ENCODE assay signal across 8 mouse cellular contexts in genomic region chr1:86486703-86487294, GRCm38 (mm10). TPM values are rescaled to one million over a fixed set of nuclear protein-coding genes. Genes with fewer than 3 reads are reported as not detected.
DNase-seq lines count a peak whose midpoint lies in the region; ATAC-seq and TF ChIP-seq lines count a peak whose summit lies in the region.

No protein-coding gene starts in this region.

- WGBS in heart, embryonic 11.5 days (ENCODE audit: insufficient replicate concordance) = 8% methylated on average over 13 of the region's 13 CpGs
- WGBS in forebrain, embryonic 15.5 days = 9% methylated on average over 13 of the region's 13 CpGs
- WGBS in liver, embryonic 15.5 days (ENCODE audit: insufficient replicate concordance) = 6% methylated on average over 13 of the region's 13 CpGs

- DNase-seq in heart, adult 9 months (ENCODE audit: low spot score in 2 of 2) = no peak
- DNase-seq in layer of hippocampus, adult 11-12 months (ENCODE audit: low spot score) = no peak
- no peak for DNase-seq in thymus, postnatal 4 days
- no peak for DNase-seq in kidney, adult 8-10 months

- H3K27ac ChIP-seq in heart, embryonic 11.5 days (ENCODE audit: low read depth, low read length) = peak overlapping the region; percentile 97
- peak overlapping the region; percentile 99 for H3K27ac ChIP-seq in forebrain, embryonic 15.5 days (replicated peaks)
- H3K27ac ChIP-seq in liver, embryonic 15.5 days (replicated peaks) = peak overlapping the region; percentile 98

- H3K4me2 ChIP-seq in heart, embryonic 11.5 days = peak overlapping the region; percentile 89
- H3K4me2 ChIP-seq in forebrain, embryonic 15.5 days (replicated peaks) = peak overlapping the region; percentile 55
- H3K4me2 ChIP-seq in liver, embryonic 15.5 days = peak overlapping the region; percentile 94

- ATAC-seq in heart, embryonic 11.5 days (replicated peaks; ENCODE audit: insufficient number of reproducible peaks, low FRiP score, low TSS enrichment) = no peak
- no peak for ATAC-seq in forebrain, embryonic 15.5 days (replicated peaks)
- peak; percentile 35 for ATAC-seq in liver, embryonic 15.5 days (ENCODE audit: insufficient read depth)

- no peak for TF ChIP-seq CTCF in E14TG2a.4 (conservative IDR thresholded peaks at IDR 0.05; ENCODE audit: low read length)

- H3K4me1 ChIP-seq in heart, embryonic 11.5 days (ENCODE audit: control insufficient read depth, insufficient read depth, low read length) = peaks cover 9% of the 10 kb centered on the region
- H3K4me1 ChIP-seq in E14TG2a.4 (replicated peaks; ENCODE audit: low read depth, low read length) = peaks cover 72% of the 10 kb centered on the region
- peaks cover 12% of the 10 kb centered on the region for H3K4me1 ChIP-seq in forebrain, embryonic 15.5 days
- H3K4me1 ChIP-seq in liver, embryonic 15.5 days (replicated peaks) = peaks cover 64% of the 10 kb centered on the region

- no peaks in the 10 kb centered on the region for H3K9me3 ChIP-seq in heart, embryonic 11.5 days (replicated peaks; ENCODE audit: control insufficient read depth, low read length)
- H3K9me3 ChIP-seq in E14TG2a.4 (ENCODE audit: low read length) = no peaks in the 10 kb centered on the region
- H3K9me3 ChIP-seq in forebrain, embryonic 15.5 days = no peaks in the 10 kb centered on the region
- H3K9me3 ChIP-seq in liver, embryonic 15.5 days (replicated peaks) = no peaks in the 10 kb centered on the region

- H3K4me3 ChIP-seq in heart, embryonic 11.5 days (ENCODE audit: low read depth, low read length) = peak overlapping the region; percentile 72
- peak overlapping the region; percentile 85 for H3K4me3 ChIP-seq in E14TG2a.4 (replicated peaks; ENCODE audit: low read length)
- peak overlapping the region; percentile 60 for H3K4me3 ChIP-seq in forebrain, embryonic 15.5 days
- peak overlapping the region; percentile 88 for H3K4me3 ChIP-seq in liver, embryonic 15.5 days (replicated peaks)

- H3K27me3 ChIP-seq in heart, embryonic 11.5 days (ENCODE audit: control insufficient read depth, insufficient read depth, low read length) = no peaks in the 10 kb centered on the region
- no peaks in the 10 kb centered on the region for H3K27me3 ChIP-seq in E14TG2a.4 (ENCODE audit: insufficient read depth, low read length)
- no peaks in the 10 kb centered on the region for H3K27me3 ChIP-seq in forebrain, embryonic 15.5 days
- no peaks in the 10 kb centered on the region for H3K27me3 ChIP-seq in liver, embryonic 15.5 days

- no peaks in the 10 kb centered on the region for H3K36me3 ChIP-seq in heart, embryonic 11.5 days (ENCODE audit: control insufficient read depth, insufficient read depth, low read length)
- no peaks in the 10 kb centered on the region for H3K36me3 ChIP-seq in E14TG2a.4 (ENCODE audit: insufficient read depth, low read length)
- no peaks in the 10 kb centered on the region for H3K36me3 ChIP-seq in forebrain, embryonic 15.5 days
- no peaks in the 10 kb centered on the region for H3K36me3 ChIP-seq in liver, embryonic 15.5 days (replicated peaks)

- H3K9ac ChIP-seq in heart, embryonic 11.5 days (ENCODE audit: low read depth, low read length) = peak overlapping the region; percentile 92
- peak overlapping the region; percentile 88 for H3K9ac ChIP-seq in forebrain, embryonic 15.5 days (replicated peaks)
- H3K9ac ChIP-seq in liver, embryonic 15.5 days = peak overlapping the region; percentile 96

RNA-seq across cellular contexts. Expression of gene Ptma, which starts 39.7 kb away (rescaled TPM):
- 1,195 and 1,343 TPM in 2 replicates for polyA plus RNA-seq in heart, embryonic 11.5 days (2014; fragmentation: Nextera tagmentation; extraction: Ambion mirVana)
- 2,368 and 2,448 TPM in 2 replicates for polyA plus RNA-seq in forebrain, embryonic 15.5 days (2015; fragmentation: Nextera tagmentation; extraction: Ambion mirVana)
- polyA plus RNA-seq in liver, embryonic 15.5 days (2015; fragmentation: Nextera tagmentation; extraction: Ambion mirVana) = 634 and 778 TPM in 2 replicates
